Mouse (Mus musculus): ENCODE data around the gene Vtcn1. TPM values are rescaled to one million over a fixed set of nuclear protein-coding genes. Genes with fewer than 3 reads are reported as not detected.

The Vtcn1 gene
- total RNA-seq, 2 experiments from 2014 or later, result 0.20 to 0.26 TPM

GRCm38 (mm10) chr3:100911498-100912213, 86.4 kb downstream of the Vtcn1 start:
- intact Hi-C loops (cut with DNase I), result no loop called here
- no peak for DNase-seq

- intact Hi-C loops (cut with DNase I), result no loop called here
- DNase-seq, result no peak
Measured at GRCm38 (mm10) chr3:100916844-100917243, 91.6 kb downstream of the Vtcn1 start.

GRCm38 (mm10) chr3:100920611-100921140, 95.4 kb downstream of the Vtcn1 start:
- no peak for DNase-seq
- intact Hi-C loops (cut with DNase I), result loop anchor here (10.0 kb wide), 1 partner anchor 436 kb away; the partner anchor contains the start of gene Tent5c

GRCm38 (mm10) chr3:100921825-100922505, 96.7 kb downstream of the Vtcn1 start, which contains the start of gene Trim45:
Gene Trim45, plus strand, starts transcription at chr3:100922202.
- peak; percentile 97 to 98 for DNase-seq
- intact Hi-C loops (cut with DNase I), result loop anchor here (10.0 kb wide), 1 partner anchor 437 kb away; the partner anchor contains the start of gene Tent5c

GRCm38 (mm10) chr3:100922506-100923375, 97.5 kb downstream of the Vtcn1 start:
- intact Hi-C loops (cut with DNase I), result loop anchor here (10.0 kb wide), 1 partner anchor 438 kb away; the partner anchor contains the start of gene Tent5c
- no peak for DNase-seq

- intact Hi-C loops (cut with DNase I), result loop anchor here (10.0 kb wide), 1 partner anchor 439 kb away; the partner anchor contains the start of gene Tent5c
- DNase-seq, result no peak
Measured at GRCm38 (mm10) chr3:100924065-100924732, 98.9 kb downstream of the Vtcn1 start.

- no peak for DNase-seq
- intact Hi-C loops (cut with DNase I), result loop anchor here (10.0 kb wide), 1 partner anchor 440 kb away; the partner anchor contains the start of gene Tent5c
Measured at GRCm38 (mm10) chr3:100925176-100925575, 99.9 kb downstream of the Vtcn1 start.

GRCm38 (mm10) chr3:100931332-100932076, 106.2 kb downstream of the Vtcn1 start:
- DNase-seq, result no peak
- intact Hi-C loops (cut with DNase I), result no loop called here

GRCm38 (mm10) chr3:100932077-100932944, 107.1 kb downstream of the Vtcn1 start:
- DNase-seq, result no peak
- intact Hi-C loops (cut with DNase I), result no loop called here

GRCm38 (mm10) chr3:100935521-100935920, 110.3 kb downstream of the Vtcn1 start:
- no peak for DNase-seq
- intact Hi-C loops (cut with DNase I), result no loop called here

GRCm38 (mm10) chr3:100936201-100936600, 110.9 kb downstream of the Vtcn1 start:
- intact Hi-C loops (cut with DNase I), result no loop called here
- DNase-seq, result no peak

GRCm38 (mm10) chr3:100938211-100938610, 113.0 kb downstream of the Vtcn1 start:
- no peak for DNase-seq
- intact Hi-C loops (cut with DNase I), result no loop called here

- intact Hi-C loops (cut with DNase I), result no loop called here
- DNase-seq, result no peak
Measured at GRCm38 (mm10) chr3:100940496-100941037, 115.3 kb downstream of the Vtcn1 start.

Other genes with a start within 250 kb of the Vtcn1 start
- gene Man1a2, start 140.0 kb upstream of the Vtcn1 start, total RNA-seq (2021), result 10 to 100 TPM; 23.4 to 23.6 TPM
- 1 to 10 TPM; 3.9 to 4.3 TPM for gene Trim45, start 96.7 kb downstream of the Vtcn1 start, total RNA-seq (2021)
- gene Ttf2, start 144.2 kb downstream of the Vtcn1 start, total RNA-seq (2021), result 1 to 10 TPM; 3.6 to 3.8 TPM
- under 1 TPM in 1 of 2 experiments, not detected in 1; 0.15 TPM for gene Cd101, start 204.1 kb downstream of the Vtcn1 start, total RNA-seq (2021)